Mouse (Mus musculus) kidney, embryonic 14.5 days (tissue): ENCODE measurements around the gene Mgst1. TPM values are rescaled to one million over a fixed set of nuclear protein-coding genes. Genes with fewer than 3 reads are reported as not detected.

ENCODE experiments used
- ATAC-seq: fragments of 200-750 bp; cut with Nextera tagmentation; 2 replicates; pipeline ENCODE4 v1.8.0; 2017; ENCODE audit warnings: moderate number of reproducible peaks, mild to moderate bottlenecking, moderate TSS enrichment, moderate library complexity; ENCODE audit not compliant: low FRiP score, low TSS enrichment
- H3K27ac ChIP-seq: fragments of 300-500 bp; sonication (generic); 2 replicates; pipeline ENCODE4 v1.5.1; 2014; ENCODE audit warnings: low read depth, mild to moderate bottlenecking, low read length, moderate library complexity, mixed read lengths
- H3K27me3 ChIP-seq: fragments of 300-500 bp; sonication (generic); 2 replicates; pipeline ENCODE4 v1.6.1; 2014; ENCODE audit warnings: mild to moderate bottlenecking, low read length; ENCODE audit not compliant: control insufficient read depth, insufficient read depth
- H3K36me3 ChIP-seq: fragments of 300-500 bp; sonication (generic); 2 replicates; pipeline ENCODE4 v1.6.1; 2014; ENCODE audit warnings: low read length, mixed read lengths; ENCODE audit not compliant: control insufficient read depth, insufficient read depth
- H3K4me1 ChIP-seq: fragments of 300-500 bp; sonication (generic); 2 replicates; pipeline ENCODE4 v1.6.1; 2014; ENCODE audit warnings: low read length, mixed read lengths; ENCODE audit not compliant: control insufficient read depth, insufficient read depth
- H3K4me2 ChIP-seq: fragments of 300-500 bp; sonication (generic); replicated peaks from 2 replicates; pipeline ENCODE4 v1.6.1; 2014; ENCODE audit warnings: low read depth, mild to moderate bottlenecking, low read length
- H3K4me3 ChIP-seq: fragments of 300-500 bp; sonication (generic); 2 replicates; pipeline ENCODE4 v1.5.1; 2014; ENCODE audit warnings: mild to moderate bottlenecking, low read length
- H3K9ac ChIP-seq: fragments of 300-500 bp; sonication (generic); 2 replicates; pipeline ENCODE4 v1.6.1; 2014; ENCODE audit warnings: low read depth, mild to moderate bottlenecking, low read length, moderate library complexity
- H3K9me3 ChIP-seq: fragments of 300-500 bp; sonication (generic); 2 replicates; pipeline ENCODE4 v1.6.1; 2016; ENCODE audit warnings: low read length; ENCODE audit not compliant: control insufficient read depth
- WGBS: fragments of 180-500 bp; shearing (Covaris S2); extraction: QIAGEN DNeasy Blood & Tissue Kit; methylation state at CpG from one replicate; pipeline ENCODE4 v1.1.7; 2014; 5-methylcytosine and 5-hydroxymethylcytosine counted together
- polyA plus RNA-seq: library from polyadenylated mRNA; unstranded; fragments of >200 nt; fragmentation: Nextera tagmentation; extraction: Ambion mirVana; gene quantifications from 2 replicates; pipeline ENCODE4 v1.2.1, GENCODE M21; 2014

The Mgst1 gene
- polyA plus RNA-seq, result 238 and 306 TPM in 2 replicates

- ATAC-seq, result peak; percentile 32
- WGBS, result under 1% methylated on average over 5 of the region's 5 CpGs
- no peaks in the 10 kb centered on the region for H3K36me3 ChIP-seq
Measured at GRCm38 (mm10) chr6:138139930-138140329, at the start of gene Mgst1. TSS of gene Mgst1 (plus strand) at chr6:138140316.

GRCm38 (mm10) chr6:138092432-138092831 lies 47.7 kb upstream of the Mgst1 start:
- H3K4me2 ChIP-seq, result no peak overlapping the region
- no peaks in the 10 kb centered on the region for H3K36me3 ChIP-seq
- H3K27ac ChIP-seq, result no peak overlapping the region
- H3K4me1 ChIP-seq, result no peaks in the 10 kb centered on the region
- no peaks in the 10 kb centered on the region for H3K9me3 ChIP-seq
- 86% methylated on average over 7 of the region's 7 CpGs for WGBS
- no peak for ATAC-seq
- H3K9ac ChIP-seq, result no peak overlapping the region
- no peak overlapping the region for H3K4me3 ChIP-seq
- H3K27me3 ChIP-seq, result no peaks in the 10 kb centered on the region

More at GRCm38 (mm10) chr6:138139930-138140329, at the start of gene Mgst1:
- Histone ChIP-seq H3K9me3 (no peaks in the 10 kb centered on the region), H3K4me3 (peak within 1 kb of the TSS; percentile 47), H3K9ac (peak within 1 kb of the TSS; percentile 50), H3K27ac (peak within 1 kb of the TSS; percentile 69), H3K4me1 (peaks cover 18% of the 10 kb centered on the region; the same call in 1 of the 2 replicates), H3K27me3 (no peaks in the 10 kb centered on the region), H3K4me2 (peak within 1 kb of the TSS; percentile 56)

GRCm38 (mm10) chr6:138095060-138095459 lies 45.1 kb upstream of the Mgst1 start:
- ATAC-seq, result no peak
- WGBS, result 84% methylated on average over 3 of the region's 3 CpGs

GRCm38 (mm10) chr6:138099646-138100045 lies 40.5 kb upstream of the Mgst1 start:
- no peak overlapping the region for H3K4me3 ChIP-seq
- peak; percentile 77 for ATAC-seq
- 48% methylated on average over 3 of the region's 3 CpGs for WGBS
- H3K27me3 ChIP-seq, result no peaks in the 10 kb centered on the region
- H3K9me3 ChIP-seq, result no peaks in the 10 kb centered on the region
- H3K4me1 ChIP-seq, result no peaks in the 10 kb centered on the region
- H3K9ac ChIP-seq, result no peak overlapping the region
- no peaks in the 10 kb centered on the region for H3K36me3 ChIP-seq
- no peak overlapping the region for H3K4me2 ChIP-seq
- H3K27ac ChIP-seq, result no peak overlapping the region

More at GRCm38 (mm10) chr6:138095060-138095459, 45.1 kb upstream of the Mgst1 start:
- no peak overlapping the region for H3K9ac ChIP-seq
- H3K27me3 ChIP-seq, result no peaks in the 10 kb centered on the region
- H3K9me3 ChIP-seq, result no peaks in the 10 kb centered on the region
- no peak overlapping the region for H3K4me3 ChIP-seq
- H3K27ac ChIP-seq, result no peak overlapping the region
- H3K36me3 ChIP-seq, result no peaks in the 10 kb centered on the region
- no peaks in the 10 kb centered on the region for H3K4me1 ChIP-seq
- H3K4me2 ChIP-seq, result no peak overlapping the region

GRCm38 (mm10) chr6:138101843-138102242 lies 38.3 kb upstream of the Mgst1 start:
- H3K9me3 ChIP-seq, result no peaks in the 10 kb centered on the region
- H3K36me3 ChIP-seq, result no peaks in the 10 kb centered on the region
- H3K27me3 ChIP-seq, result no peaks in the 10 kb centered on the region
- no peak overlapping the region for H3K27ac ChIP-seq
- H3K4me3 ChIP-seq, result no peak overlapping the region
- H3K4me1 ChIP-seq, result no peaks in the 10 kb centered on the region
- no peak overlapping the region for H3K4me2 ChIP-seq
- H3K9ac ChIP-seq, result no peak overlapping the region
- WGBS, result 87% methylated on average over 4 of the region's 4 CpGs
- ATAC-seq, result no peak

GRCm38 (mm10) chr6:138102940-138103339 lies 37.2 kb upstream of the Mgst1 start:
- no peaks in the 10 kb centered on the region for H3K36me3 ChIP-seq
- H3K4me1 ChIP-seq, result no peaks in the 10 kb centered on the region
- H3K4me2 ChIP-seq, result no peak overlapping the region
- H3K27me3 ChIP-seq, result no peaks in the 10 kb centered on the region
- WGBS, result 57% methylated on average over 7 of the region's 7 CpGs
- no peak for ATAC-seq
- H3K9ac ChIP-seq, result no peak overlapping the region
- H3K27ac ChIP-seq, result no peak overlapping the region
- H3K9me3 ChIP-seq, result no peaks in the 10 kb centered on the region
- no peak overlapping the region for H3K4me3 ChIP-seq

- no peak for ATAC-seq
Measured at GRCm38 (mm10) chr6:138104559-138104958, 35.6 kb upstream of the Mgst1 start.

GRCm38 (mm10) chr6:138117496-138117895 lies 22.6 kb upstream of the Mgst1 start:
- 88% methylated on average over 3 of the region's 3 CpGs for WGBS

More at GRCm38 (mm10) chr6:138104559-138104958, 35.6 kb upstream of the Mgst1 start:
- no peak overlapping the region for H3K27ac ChIP-seq
- H3K9ac ChIP-seq, result no peak overlapping the region
- H3K4me3 ChIP-seq, result no peak overlapping the region
- H3K27me3 ChIP-seq, result no peaks in the 10 kb centered on the region
- no peaks in the 10 kb centered on the region for H3K36me3 ChIP-seq
- no peaks in the 10 kb centered on the region for H3K9me3 ChIP-seq
- H3K4me1 ChIP-seq, result no peaks in the 10 kb centered on the region
- H3K4me2 ChIP-seq, result no peak overlapping the region

GRCm38 (mm10) chr6:138128392-138129335 lies 11.5 kb upstream of the Mgst1 start:
- Histone ChIP-seq H3K4me3 (no peak overlapping the region), H3K4me2 (no peak overlapping the region), H3K9ac (no peak overlapping the region), H3K27me3 (no peaks in the 10 kb centered on the region), H3K9me3 (no peaks in the 10 kb centered on the region), H3K36me3 (no peaks in the 10 kb centered on the region), H3K27ac (no peak overlapping the region), H3K4me1 (no peaks in the 10 kb centered on the region)
- ATAC-seq, result no peak
- 77% methylated on average over 10 of the region's 10 CpGs for WGBS

More at GRCm38 (mm10) chr6:138117496-138117895, 22.6 kb upstream of the Mgst1 start:
- H3K9ac ChIP-seq, result no peak overlapping the region
- H3K4me3 ChIP-seq, result no peak overlapping the region
- H3K27ac ChIP-seq, result no peak overlapping the region
- no peak for ATAC-seq
- no peaks in the 10 kb centered on the region for H3K4me1 ChIP-seq
- H3K9me3 ChIP-seq, result no peaks in the 10 kb centered on the region
- H3K27me3 ChIP-seq, result no peaks in the 10 kb centered on the region
- no peak overlapping the region for H3K4me2 ChIP-seq
- no peaks in the 10 kb centered on the region for H3K36me3 ChIP-seq
